Mouse (Mus musculus): ENCODE measurements around the gene Tmem107. TPM values are rescaled to one million over a fixed set of nuclear protein-coding genes. Genes with fewer than 3 reads are reported as not detected.

The Tmem107 gene
- polyA plus RNA-seq, 1 experiment from 2014 or later, result 47.6 TPM

GRCm38 (mm10) chr11:69072234-69072633, 1.6 kb downstream of the Tmem107 start:
- no peak for ATAC-seq
- WGBS, result 83% methylated on average over 11 of the region's 11 CpGs
- Histone ChIP-seq H3K27me3 (replicated peaks) (no peaks in the 10 kb centered on the region), H3K27ac (peak overlapping the region; percentile 73), H3K4me2 (replicated peaks) (peak overlapping the region; percentile 63), H3K9ac (no peak overlapping the region; the same call in 1 of the 2 replicates), H3K4me3 (replicated peaks) (0 out of 2 replicates have a peak overlapping the region, but pooled peaks have one; percentile 22), H3K9me3 (no peaks in the 10 kb centered on the region), H3K36me3 (no peaks in the 10 kb centered on the region), H3K4me1 (replicated peaks) (peaks cover 23% of the 10 kb centered on the region)

GRCm38 (mm10) chr11:69072666-69073064, 2.1 kb downstream of the Tmem107 start:
- Histone ChIP-seq H3K9ac (peak overlapping the region; percentile 37), H3K4me2 (replicated peaks) (peak overlapping the region; percentile 63), H3K27me3 (replicated peaks) (no peaks in the 10 kb centered on the region), H3K4me1 (replicated peaks) (peaks cover 19% of the 10 kb centered on the region), H3K9me3 (no peaks in the 10 kb centered on the region), H3K4me3 (replicated peaks) (peak overlapping the region; percentile 22), H3K27ac (peak overlapping the region; percentile 73), H3K36me3 (no peaks in the 10 kb centered on the region)
- ATAC-seq, result no peak
- WGBS, result 5% methylated on average over 9 of the region's 9 CpGs

- H3K4me1 ChIP-seq (replicated peaks), result peaks cover 17% of the 10 kb centered on the region
- H3K4me3 ChIP-seq (replicated peaks), result peak overlapping the region; percentile 22
- H3K4me2 ChIP-seq (replicated peaks), result peak overlapping the region; percentile 63
- H3K36me3 ChIP-seq, result no peaks in the 10 kb centered on the region
- H3K9ac ChIP-seq, result peak overlapping the region; percentile 40; the same call in 1 of the 2 replicates
- 0% methylated on average over 14 of the region's 14 CpGs for WGBS
- no peaks in the 10 kb centered on the region for H3K27me3 ChIP-seq (replicated peaks)
- ATAC-seq, result peak; percentile 82
- no peaks in the 10 kb centered on the region for H3K9me3 ChIP-seq
- H3K27ac ChIP-seq, result peak overlapping the region; percentile 84
Observed at GRCm38 (mm10) chr11:69073065-69073888, 2.7 kb downstream of the Tmem107 start.

GRCm38 (mm10) chr11:69073951-69074775, 3.6 kb downstream of the Tmem107 start:
- H3K27me3 ChIP-seq (replicated peaks), result no peaks in the 10 kb centered on the region
- H3K9me3 ChIP-seq, result no peaks in the 10 kb centered on the region
- no peak for ATAC-seq
- WGBS, result 41% methylated on average over 6 of the region's 6 CpGs
- no peak overlapping the region for H3K9ac ChIP-seq
- peaks cover 17% of the 10 kb centered on the region for H3K4me1 ChIP-seq (replicated peaks)
- H3K27ac ChIP-seq, result peak overlapping the region; percentile 84
- 0 out of 2 replicates have a peak overlapping the region, but pooled peaks have one; percentile 3 for H3K4me2 ChIP-seq (replicated peaks)
- H3K36me3 ChIP-seq, result no peaks in the 10 kb centered on the region
- no peak overlapping the region for H3K4me3 ChIP-seq (replicated peaks)

GRCm38 (mm10) chr11:69074776-69075069, 4.1 kb downstream of the Tmem107 start:
- no peaks in the 10 kb centered on the region for H3K36me3 ChIP-seq
- 58% methylated on average over 2 of the region's 2 CpGs for WGBS
- ATAC-seq, result no peak
- H3K4me2 ChIP-seq (replicated peaks), result no peak overlapping the region
- H3K9ac ChIP-seq, result no peak overlapping the region
- H3K27me3 ChIP-seq (replicated peaks), result no peaks in the 10 kb centered on the region
- peaks cover 17% of the 10 kb centered on the region for H3K4me1 ChIP-seq (replicated peaks)
- H3K27ac ChIP-seq, result peak overlapping the region; percentile 84; the same call in 1 of the 2 replicates
- no peak overlapping the region for H3K4me3 ChIP-seq (replicated peaks)
- H3K9me3 ChIP-seq, result no peaks in the 10 kb centered on the region

GRCm38 (mm10) chr11:69075764-69076479, 5.3 kb downstream of the Tmem107 start:
- H3K4me2 ChIP-seq (replicated peaks), result no peak overlapping the region
- ATAC-seq, result no peak
- H3K27ac ChIP-seq, result no peak overlapping the region
- H3K27me3 ChIP-seq (replicated peaks), result no peaks in the 10 kb centered on the region
- 53% methylated on average over 9 of the region's 9 CpGs for WGBS
- no peak overlapping the region for H3K4me3 ChIP-seq (replicated peaks)
- H3K36me3 ChIP-seq, result no peaks in the 10 kb centered on the region
- peaks cover 17% of the 10 kb centered on the region for H3K4me1 ChIP-seq (replicated peaks)
- H3K9ac ChIP-seq, result no peak overlapping the region
- H3K9me3 ChIP-seq, result no peaks in the 10 kb centered on the region

GRCm38 (mm10) chr11:69076572-69076971, 6.0 kb downstream of the Tmem107 start:
- 76% methylated on average over 5 of the region's 5 CpGs for WGBS
- H3K4me3 ChIP-seq (replicated peaks), result no peak overlapping the region
- no peak overlapping the region for H3K9ac ChIP-seq
- no peaks in the 10 kb centered on the region for H3K27me3 ChIP-seq (replicated peaks)
- no peak overlapping the region for H3K4me2 ChIP-seq (replicated peaks)
- H3K36me3 ChIP-seq, result no peaks in the 10 kb centered on the region
- no peaks in the 10 kb centered on the region for H3K9me3 ChIP-seq
- H3K27ac ChIP-seq, result no peak overlapping the region
- H3K4me1 ChIP-seq (replicated peaks), result peaks cover 10% of the 10 kb centered on the region
- no peak for ATAC-seq

GRCm38 (mm10) chr11:69077316-69077715, 6.7 kb downstream of the Tmem107 start:
- peaks cover 4% of the 10 kb centered on the region for H3K4me1 ChIP-seq (replicated peaks)
- ATAC-seq, result no peak
- WGBS, result 71% methylated on average over 9 of the region's 9 CpGs
- H3K4me3 ChIP-seq (replicated peaks), result no peak overlapping the region
- H3K27ac ChIP-seq, result no peak overlapping the region
- no peak overlapping the region for H3K9ac ChIP-seq
- no peaks in the 10 kb centered on the region for H3K36me3 ChIP-seq
- no peak overlapping the region for H3K4me2 ChIP-seq (replicated peaks)
- H3K9me3 ChIP-seq, result no peaks in the 10 kb centered on the region
- no peaks in the 10 kb centered on the region for H3K27me3 ChIP-seq (replicated peaks)

GRCm38 (mm10) chr11:69078041-69078440, 7.4 kb downstream of the Tmem107 start:
- WGBS, result 64% methylated on average over 6 of the region's 6 CpGs
- H3K4me2 ChIP-seq (replicated peaks), result no peak overlapping the region
- no peak for ATAC-seq
- H3K27ac ChIP-seq, result no peak overlapping the region
- no peaks in the 10 kb centered on the region for H3K27me3 ChIP-seq (replicated peaks)
- no peak overlapping the region for H3K9ac ChIP-seq
- H3K4me3 ChIP-seq (replicated peaks), result no peak overlapping the region
- no peaks in the 10 kb centered on the region for H3K36me3 ChIP-seq
- H3K4me1 ChIP-seq (replicated peaks), result no peaks in the 10 kb centered on the region; the same call in 1 of the 2 replicates
- H3K9me3 ChIP-seq, result no peaks in the 10 kb centered on the region

- WGBS, result 70% methylated on average over 5 of the region's 5 CpGs
- Histone ChIP-seq H3K36me3 (no peaks in the 10 kb centered on the region), H3K4me2 (replicated peaks) (no peak overlapping the region), H3K27me3 (replicated peaks) (no peaks in the 10 kb centered on the region), H3K27ac (no peak overlapping the region), H3K4me1 (replicated peaks) (no peaks in the 10 kb centered on the region; the same call in 1 of the 2 replicates), H3K9me3 (no peaks in the 10 kb centered on the region), H3K9ac (no peak overlapping the region), H3K4me3 (replicated peaks) (no peak overlapping the region)
- ATAC-seq, result no peak
Observed at GRCm38 (mm10) chr11:69078805-69079438, 8.3 kb downstream of the Tmem107 start.

- no peaks in the 10 kb centered on the region for H3K27me3 ChIP-seq (replicated peaks)
- no peak overlapping the region for H3K4me3 ChIP-seq (replicated peaks)
- WGBS, result 73% methylated on average over 15 of the region's 15 CpGs
- no peaks in the 10 kb centered on the region for H3K4me1 ChIP-seq (replicated peaks)
- H3K4me2 ChIP-seq (replicated peaks), result no peak overlapping the region
- H3K27ac ChIP-seq, result no peak overlapping the region
- ATAC-seq, result peak; percentile 60; the same call in 1 of the 2 replicates
- H3K9ac ChIP-seq, result no peak overlapping the region
- no peaks in the 10 kb centered on the region for H3K36me3 ChIP-seq
- no peaks in the 10 kb centered on the region for H3K9me3 ChIP-seq
Observed at GRCm38 (mm10) chr11:69080102-69080854, 9.7 kb downstream of the Tmem107 start.

Measured in intestine, embryonic 15.5 days (tissue).